Mouse (Mus musculus): ENCODE measurements around the gene Rmnd1. TPM values are rescaled to one million over a fixed set of nuclear protein-coding genes. Genes with fewer than 3 reads are reported as not detected.

Rmnd1 gene
- 67.2 TPM for polyA plus RNA-seq (2017; shearing (Covaris generic))

DNA sequence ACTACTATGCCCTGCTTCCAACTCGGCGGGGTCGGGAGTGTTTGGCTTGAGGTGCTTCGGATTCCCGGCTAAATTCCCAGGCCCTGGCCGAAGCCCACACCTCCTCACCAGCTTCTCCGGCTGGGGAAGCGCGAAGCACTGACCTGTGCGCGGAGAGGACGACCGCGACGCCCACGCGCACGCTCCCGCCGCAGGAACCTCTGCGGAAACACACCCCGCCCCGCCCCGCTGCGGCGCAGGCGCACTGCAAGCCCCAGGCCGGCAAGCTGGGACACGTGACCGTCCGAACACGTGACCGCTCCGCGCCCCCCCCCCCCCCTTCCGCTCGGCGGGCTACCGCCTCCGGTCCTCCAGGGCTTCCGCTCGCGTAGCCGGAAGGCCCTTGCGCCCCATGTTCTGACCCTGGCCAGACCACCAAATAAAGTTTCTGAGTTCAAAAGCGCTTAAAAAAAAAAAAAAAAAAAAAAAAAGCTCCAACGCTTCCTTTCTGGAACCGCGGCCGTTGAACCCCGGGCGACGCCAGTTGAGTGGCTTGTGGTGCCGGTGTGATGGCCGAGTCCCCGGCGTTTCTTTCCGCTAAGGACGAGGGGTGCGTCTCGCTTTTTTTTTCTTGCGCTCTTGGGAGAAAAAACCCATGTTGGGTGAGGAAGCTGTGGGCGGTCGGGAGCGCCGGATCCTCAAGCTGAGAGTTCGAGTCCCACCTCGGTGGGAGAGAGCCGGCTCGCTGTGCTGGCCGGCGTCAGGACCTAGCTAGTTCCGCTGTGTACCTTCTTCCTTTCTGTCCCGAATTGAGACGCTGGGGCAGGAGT lies at the start of gene Rmnd1, which contains the start of gene Armt1:
Gene Rmnd1 (minus strand): TSS at position 266 of the 809 bp plus-strand sequence.
Gene Armt1 (plus strand): TSS at position 345 of the 809 bp plus-strand sequence.

DNA sequence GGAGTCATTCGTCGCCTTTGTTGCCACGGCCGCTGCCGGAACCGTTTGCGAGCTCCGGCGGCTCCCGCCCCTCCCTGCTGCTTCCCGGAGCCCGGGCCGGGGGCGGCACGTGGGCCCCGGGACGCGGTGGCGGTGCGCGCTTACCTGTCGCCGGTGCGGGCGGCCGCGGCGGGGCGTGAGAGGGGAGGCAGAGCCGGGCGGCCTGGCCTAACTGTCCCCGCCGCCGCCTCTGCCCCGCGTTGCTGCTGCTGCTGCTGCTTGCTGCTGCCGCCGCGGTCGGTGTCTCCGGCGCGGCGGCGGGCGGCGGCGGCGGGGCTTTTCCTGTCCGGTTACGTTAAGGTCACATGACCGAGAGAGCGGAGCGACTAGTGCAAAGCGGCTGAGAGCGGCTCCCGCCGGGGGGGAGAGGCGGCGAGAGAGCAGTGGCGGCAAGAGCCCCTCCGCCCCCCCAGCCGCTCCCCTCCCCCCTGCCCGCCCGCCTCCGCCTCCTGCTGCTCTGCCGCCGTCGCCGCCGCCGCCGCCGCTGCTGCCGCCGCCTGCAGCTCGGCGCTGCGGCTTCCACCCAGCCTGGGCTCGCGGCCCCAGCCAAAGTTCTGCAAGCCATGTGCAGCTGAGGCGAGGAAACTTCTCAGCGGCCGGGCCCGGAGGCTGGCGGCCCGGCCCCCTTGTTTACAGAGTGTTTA lies 44.3 kb downstream of the Rmnd1 start, which contains the start of gene Zbtb2:
Gene Zbtb2 (minus strand): TSS at position 408 of the 683 bp plus-strand sequence.

Other genes starting within 250 kb of the Rmnd1 start
- gene Akap12, start 166.0 kb downstream of the Rmnd1 start, polyA plus RNA-seq (2017; shearing (Covaris generic)), result 10.8 TPM
- gene Zbtb2, start 44.3 kb downstream of the Rmnd1 start, polyA plus RNA-seq (2017; shearing (Covaris generic)), result 25.2 TPM
- 35.9 TPM for gene Armt1, start 79 bp upstream of the Rmnd1 start, polyA plus RNA-seq (2017; shearing (Covaris generic))
- not detected for gene Ccdc170, start 50.1 kb upstream of the Rmnd1 start, polyA plus RNA-seq (2017; shearing (Covaris generic))
- gene Esr1, start 179.2 kb upstream of the Rmnd1 start, polyA plus RNA-seq (2017; shearing (Covaris generic)), result 2.8 TPM